In genomic region chr17:56515690-56516410, GRCm38 (mm10) we compare ENCODE assay signal across 9 mouse cellular contexts. TPM values are rescaled to one million over a fixed set of nuclear protein-coding genes. Genes with fewer than 3 reads are reported as not detected.
DNase-seq lines count a peak whose midpoint lies in the region; ATAC-seq and TF ChIP-seq lines count a peak whose summit lies in the region.
"Had no signal": no experiment of that assay in that cellular context is flagged by ENCODE, and none has a peak within 500 bp of the region (broad histone marks: within the 10 kb centered on the region; RNA-seq: fewer than 3 reads in every experiment).

No protein-coding gene starts in this region.

- H3K36me3 ChIP-seq in kidney, embryonic 15.5 days = no peaks in the 10 kb centered on the region
- no peaks in the 10 kb centered on the region for H3K36me3 ChIP-seq in hindbrain, embryonic 14.5 days (replicated peaks; ENCODE audit: control insufficient read depth, insufficient read depth)
- H3K36me3 ChIP-seq in myocyte (ENCODE audit: control insufficient read depth, insufficient read depth) = no peaks in the 10 kb centered on the region
- 0 out of 2 replicates have a peak, but pooled peaks cover 4% of the 10 kb centered on the region for H3K36me3 ChIP-seq in heart, embryonic 10.5 days

- intact Hi-C loops in left cerebral cortex, postnatal 10 days (cut with DNase I) = no loop called here

- H3K4me1 ChIP-seq in kidney, embryonic 15.5 days = peaks cover 28% of the 10 kb centered on the region
- peaks cover 10% of the 10 kb centered on the region for H3K4me1 ChIP-seq in hindbrain, embryonic 14.5 days (replicated peaks; ENCODE audit: control insufficient read depth, insufficient read depth, low read length)
- peaks cover 22% of the 10 kb centered on the region for H3K4me1 ChIP-seq in heart, embryonic 10.5 days

- no peak overlapping the region for H3ac ChIP-seq in myocyte (ENCODE audit: control insufficient read depth, insufficient read length)

- no peak overlapping the region for H3K27ac ChIP-seq in kidney, embryonic 15.5 days
- H3K27ac ChIP-seq in hindbrain, embryonic 14.5 days = no peak overlapping the region
- H3K27ac ChIP-seq in heart, embryonic 10.5 days = no peak overlapping the region

- 10% methylated on average over 13 of the region's 13 CpGs for WGBS in kidney, embryonic 15.5 days
- WGBS in hindbrain, embryonic 14.5 days = 8% methylated on average over 13 of the region's 13 CpGs
- 19% methylated on average over 13 of the region's 13 CpGs for WGBS in heart, embryonic 10.5 days

- peaks cover 40% of the 10 kb centered on the region for H3K27me3 ChIP-seq in kidney, embryonic 15.5 days
- peaks cover 22% of the 10 kb centered on the region for H3K27me3 ChIP-seq in hindbrain, embryonic 14.5 days (ENCODE audit: control insufficient read depth, insufficient read depth, low read length)
- H3K27me3 ChIP-seq in myocyte (ENCODE audit: control insufficient read depth, insufficient read depth, insufficient read length) = peaks cover 23% of the 10 kb centered on the region
- H3K27me3 ChIP-seq in heart, embryonic 10.5 days (ENCODE audit: insufficient read depth, poor library complexity, severe bottlenecking) = peaks cover 60% of the 10 kb centered on the region

- no peak for TF ChIP-seq POLR2A in myocyte (IDR thresholded peaks at IDR 0.05; ENCODE audit: insufficient read length, low read depth)

- H3K79me2 ChIP-seq in myocyte (ENCODE audit: control insufficient read depth, insufficient read depth) = no peaks in the 10 kb centered on the region

- H3K9ac ChIP-seq in kidney, embryonic 15.5 days = no peak overlapping the region
- peak overlapping the region; percentile 9; the same call in 1 of the 2 replicates for H3K9ac ChIP-seq in hindbrain, embryonic 14.5 days

- no peak overlapping the region; the same call in 1 of the 2 replicates for H3K4me3 ChIP-seq in kidney, embryonic 15.5 days (replicated peaks)
- no peak overlapping the region for H3K4me3 ChIP-seq in hindbrain, embryonic 14.5 days (replicated peaks; ENCODE audit: low read length)
- no peak overlapping the region for H3K4me3 ChIP-seq in myocyte
- H3K4me3 ChIP-seq in heart, embryonic 10.5 days = no peak overlapping the region

- H3K9me3 ChIP-seq in kidney, embryonic 15.5 days (replicated peaks) = no peaks in the 10 kb centered on the region
- H3K9me3 ChIP-seq in hindbrain, embryonic 14.5 days (ENCODE audit: control insufficient read depth, low read length) = no peaks in the 10 kb centered on the region
- peaks cover 7% of the 10 kb centered on the region for H3K9me3 ChIP-seq in heart, embryonic 10.5 days

- peak; percentile 73 for ATAC-seq in kidney, embryonic 15.5 days (replicated peaks; ENCODE audit: low FRiP score)
- peak; percentile 76 for ATAC-seq in hindbrain, embryonic 14.5 days (ENCODE audit: low FRiP score)

- H3K4me2 ChIP-seq in kidney, embryonic 15.5 days = peak overlapping the region; percentile 38
- H3K4me2 ChIP-seq in hindbrain, embryonic 14.5 days (replicated peaks) = peak overlapping the region; percentile 23
- peak overlapping the region; percentile 24 for H3K4me2 ChIP-seq in myocyte (ENCODE audit: low read depth)

- DNase-seq in kidney, adult 8-10 months = no peak
- DNase-seq in ZHBTc4 (ENCODE audit: low read depth, low spot score) = peak; percentile 51
- DNase-seq in hindbrain, embryonic 14.5 days (ENCODE audit: low spot score) = peak; percentile 61
- DNase-seq in right cerebral cortex, postnatal 36 days (ENCODE audit: low spot score in 2 of 2) = no peak
- DNase-seq in left cerebral cortex, postnatal 10 days (ENCODE audit: extremely low spot score in 1 of 2, low spot score in 2 of 2) = no peak
- no peak for DNase-seq in heart, embryonic 10.5 days (ENCODE audit: low spot score)

TF ChIP-seq in myocyte, 11 proteins besides CTCF, POLR2A, EP300 and RAD21:
- TF ChIP-seq SRF (IDR thresholded peaks at IDR 0.05; ENCODE audit: control insufficient read depth, insufficient read length, low read depth) (no peak), REST (IDR thresholded peaks at IDR 0.05; ENCODE audit: insufficient read depth, insufficient read length) (no peak), USF1 (IDR thresholded peaks at IDR 0.05; ENCODE audit: low read depth) (peak; percentile 7), POLR2AphosphoS2 (IDR thresholded peaks at IDR 0.05; ENCODE audit: insufficient read length, low read depth) (no peak), TCF3 (IDR thresholded peaks at IDR 0.05; ENCODE audit: insufficient read length, low read depth) (no peak), MYOD1 (IDR thresholded peaks at IDR 0.05; ENCODE audit: control insufficient read depth in 1 of 3, insufficient read length in 2 of 3, low read depth in 2 of 3) (no peak), E2F4 (IDR thresholded peaks at IDR 0.05; ENCODE audit: insufficient read depth) (no peak)

RNA-seq across cellular contexts. Expression of gene Znrf4, which starts 3.6 kb away (rescaled TPM):
- not detected in 2 replicates for polyA plus RNA-seq in kidney, embryonic 15.5 days (2015; fragmentation: Nextera tagmentation; extraction: Ambion mirVana)
- polyA plus RNA-seq in hindbrain, embryonic 14.5 days (2014; fragmentation: Nextera tagmentation; extraction: Ambion mirVana) = not detected in 2 replicates
- not detected for polyA plus RNA-seq in myocyte (2012; fragmentation: generic; extraction: Trizol)
- total RNA-seq in left cerebral cortex, postnatal 10 days (2021) = not detected
- not detected in 2 replicates for polyA plus RNA-seq in heart, embryonic 10.5 days (2016; fragmentation: Nextera tagmentation; extraction: Ambion mirVana)
- total RNA-seq: left cerebral cortex, postnatal 14 days had no signal

RNA-seq across cellular contexts. Expression of gene Gm20219, which starts 38.3 kb away (rescaled TPM):
- 1.2 and 1.4 TPM in 2 replicates for polyA plus RNA-seq in kidney, embryonic 15.5 days (2015; fragmentation: Nextera tagmentation; extraction: Ambion mirVana)
- 0.65 and 1.3 TPM in 2 replicates for polyA plus RNA-seq in hindbrain, embryonic 14.5 days (2014; fragmentation: Nextera tagmentation; extraction: Ambion mirVana)
- polyA plus RNA-seq in myocyte (2012; fragmentation: generic; extraction: Trizol) = 0.28 TPM
- total RNA-seq in left cerebral cortex, postnatal 10 days (2021) = 1 to 10 TPM in 1 of 2 experiments, under 1 TPM in 1; 0.54 to 1.3 TPM
- 0.33 and 0.50 TPM in 2 replicates for polyA plus RNA-seq in heart, embryonic 10.5 days (2016; fragmentation: Nextera tagmentation; extraction: Ambion mirVana)

RNA-seq across cellular contexts. Expression of gene Ptprs, which starts 39.6 kb away (rescaled TPM):
- 81.5 and 95.6 TPM in 2 replicates for polyA plus RNA-seq in kidney, embryonic 15.5 days (2015; fragmentation: Nextera tagmentation; extraction: Ambion mirVana)
- polyA plus RNA-seq in hindbrain, embryonic 14.5 days (2014; fragmentation: Nextera tagmentation; extraction: Ambion mirVana) = 272 and 276 TPM in 2 replicates
- 116 TPM for polyA plus RNA-seq in myocyte (2012; fragmentation: generic; extraction: Trizol)
- total RNA-seq in left cerebral cortex, postnatal 10 days (2021) = 100 to 1,000 TPM; 667 to 674 TPM
- polyA plus RNA-seq in heart, embryonic 10.5 days (2016; fragmentation: Nextera tagmentation; extraction: Ambion mirVana) = 50.4 and 73.5 TPM in 2 replicates

Comparison
In these comparisons a context has a peak if more than half of its experiments do, and no peak if none do; other contexts are left out.
1. DNase-seq: peak in ZHBTc4 (single experiment) and hindbrain, embryonic 14.5 days (single experiment); none in kidney, adult 8-10 months (0 of 2), right cerebral cortex, postnatal 36 days (0 of 2), left cerebral cortex, postnatal 10 days (0 of 2) and heart, embryonic 10.5 days (single experiment).
2. Peak in every context shown above with its lines, with median percentiles within 50 percentile points of each other: H3K4me2 ChIP-seq.